Mouse (Mus musculus) lung, adult 2 months (tissue): ENCODE measurements around the gene Psg22.

Source experiments
- CTCF ChIP-seq: fragments of 200-500 bp; IDR thresholded peaks from 2 replicates; pipeline ENCODE4 v1.5.1; 2011; ENCODE audit warnings: mild to moderate bottlenecking, low read length, control low read depth; ENCODE audit not compliant: insufficient read depth
- POLR2A ChIP-seq: fragments of 200-500 bp; IDR thresholded peaks from 2 replicates; pipeline ENCODE4 v1.6.1; 2011; ENCODE audit warnings: low read depth, mild to moderate bottlenecking, control low read depth, low read length, borderline replicate concordance; ENCODE audit errors: extremely low read depth

GRCm38 (mm10) chr7:18717790-18718189 lies at the start of gene Psg22:
- TF ChIP-seq CTCF (no peak), POLR2A (no peak)
